Mouse (Mus musculus) midbrain, embryonic 12.5 days (tissue): Measurements from ENCODE around the gene Gm43951. TPM values are rescaled to one million over a fixed set of nuclear protein-coding genes. Genes with fewer than 3 reads are reported as not detected.
A peak's percentile ranks its signal among the peaks of the same experiment; 100 is the strongest.

Experiments used
- ATAC-seq: fragments of 200-750 bp; cut with Nextera tagmentation; 2 replicates; pipeline ENCODE4 v1.8.0; 2017; ENCODE audit warnings: low read depth, moderate TSS enrichment, moderate library complexity; ENCODE audit not compliant: low FRiP score
- H3K27ac ChIP-seq: fragments of 300-500 bp; sonication (generic); replicated peaks from 2 replicates; pipeline ENCODE4 v1.5.1; 2016; ENCODE audit warnings: mild to moderate bottlenecking
- H3K27me3 ChIP-seq: fragments of 300-500 bp; sonication (generic); 2 replicates; pipeline ENCODE4 v1.6.1; 2016; ENCODE audit warnings: mild to moderate bottlenecking
- H3K36me3 ChIP-seq: fragments of 300-500 bp; sonication (generic); 2 replicates; pipeline ENCODE4 v1.6.1; 2016
- H3K4me1 ChIP-seq: fragments of 300-500 bp; sonication (generic); 2 replicates; pipeline ENCODE4 v1.6.1; 2016
- H3K4me2 ChIP-seq: fragments of 300-500 bp; sonication (generic); replicated peaks from 2 replicates; pipeline ENCODE4 v1.6.1; 2016; ENCODE audit warnings: mild to moderate bottlenecking, moderate library complexity
- H3K4me3 ChIP-seq: fragments of 300-500 bp; sonication (generic); 2 replicates; pipeline ENCODE4 v1.5.1; 2016; ENCODE audit warnings: mild to moderate bottlenecking
- H3K9ac ChIP-seq: fragments of 300-500 bp; sonication (generic); replicated peaks from 2 replicates; pipeline ENCODE4 v1.6.1; 2016; ENCODE audit warnings: mild to moderate bottlenecking, moderate library complexity
- H3K9me3 ChIP-seq: fragments of 300-500 bp; sonication (generic); 2 replicates; pipeline ENCODE4 v1.6.1; 2016; ENCODE audit warnings: mild to moderate bottlenecking
- WGBS: fragments of 180-500 bp; shearing (Covaris S2); methylation state at CpG from one replicate; pipeline ENCODE4 v1.1.7; 2016; 5-methylcytosine and 5-hydroxymethylcytosine counted together
- polyA plus RNA-seq: library from polyadenylated mRNA; unstranded; fragments of >200 nt; fragmentation: Nextera tagmentation; extraction: Ambion mirVana; gene quantifications from 2 replicates; pipeline ENCODE4 v1.2.1, GENCODE M21; 2016

Gm43951 gene
- 0.85 and 0.97 TPM in 2 replicates for polyA plus RNA-seq

DNA sequence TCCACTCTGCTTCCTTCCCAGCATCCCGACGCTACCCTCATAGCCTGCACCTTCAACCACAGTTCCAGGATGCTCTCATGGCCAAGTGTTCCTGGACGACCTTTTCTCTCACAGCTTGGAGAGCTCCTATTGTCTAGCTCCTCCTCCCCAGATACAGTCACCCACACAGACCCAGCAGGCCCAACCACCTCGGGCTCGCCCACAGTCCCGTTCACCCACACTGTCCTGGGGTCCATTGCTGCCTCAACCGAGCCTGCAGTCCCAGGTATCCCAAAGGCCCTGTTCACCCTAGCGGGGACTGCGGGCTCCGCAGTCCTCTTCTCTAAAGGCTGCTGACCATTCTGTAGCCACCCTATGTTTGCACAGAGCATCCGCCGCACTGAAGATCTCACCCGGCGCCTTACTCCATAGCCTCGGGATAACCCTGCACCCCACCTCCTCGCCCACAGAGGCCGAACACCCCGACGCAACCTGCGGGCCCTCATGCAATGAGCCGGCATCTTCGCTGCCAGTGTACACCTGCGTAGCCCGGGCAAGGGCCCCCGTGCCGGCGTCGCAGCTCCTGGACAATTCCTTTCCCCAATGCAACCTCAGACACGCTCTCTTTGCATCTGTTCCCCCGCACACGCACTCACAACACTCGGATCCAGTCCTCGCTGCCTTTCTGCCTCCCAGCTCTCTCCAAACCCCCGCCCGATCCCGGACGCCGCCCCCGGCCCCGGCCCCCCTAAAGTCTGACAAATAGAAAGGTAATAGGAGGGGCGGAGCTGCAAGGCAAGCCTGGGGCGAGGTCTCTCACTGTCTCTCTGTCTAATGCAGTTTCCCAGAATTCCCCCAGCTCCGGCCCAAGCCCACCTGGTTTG is at the start of gene Gm43951:
Gm43951 (minus strand) TSS at position 500 of the 863 bp plus-strand sequence.
- peaks cover 42% of the 10 kb centered on the region for H3K4me1 ChIP-seq
- under 1% methylated on average over 43 of the region's 43 CpGs for WGBS
- peak; percentile 50 for ATAC-seq

GRCm38 (mm10) chr11:72256441-72256840 is 49.8 kb upstream of the Gm43951 start:
- Histone ChIP-seq H3K27me3 (no peaks in the 10 kb centered on the region), H3K36me3 (no peaks in the 10 kb centered on the region), H3K4me2 (no peak overlapping the region)

More for the DNA sequence above, at the start of gene Gm43951:
- Histone ChIP-seq H3K4me3 (peak within 1 kb of the TSS; percentile 91), H3K9ac (peak within 1 kb of the TSS; percentile 89), H3K4me2 (peak within 1 kb of the TSS; percentile 92), H3K27ac (peak within 1 kb of the TSS; percentile 66), H3K9me3 (no peaks in the 10 kb centered on the region), H3K27me3 (no peaks in the 10 kb centered on the region), H3K36me3 (peaks cover 28% of the 10 kb centered on the region)

GRCm38 (mm10) chr11:72255629-72256028 is 49.0 kb upstream of the Gm43951 start:
- 96% methylated on average over 4 of the region's 4 CpGs for WGBS
- H3K27ac ChIP-seq = no peak overlapping the region
- H3K4me1 ChIP-seq = no peaks in the 10 kb centered on the region
- H3K4me2 ChIP-seq = no peak overlapping the region
- H3K27me3 ChIP-seq = no peaks in the 10 kb centered on the region
- H3K36me3 ChIP-seq = no peaks in the 10 kb centered on the region
- H3K9ac ChIP-seq = no peak overlapping the region
- H3K9me3 ChIP-seq = no peaks in the 10 kb centered on the region
- no peak overlapping the region for H3K4me3 ChIP-seq
- ATAC-seq = no peak

More at GRCm38 (mm10) chr11:72256441-72256840, 49.8 kb upstream of the Gm43951 start:
- no peaks in the 10 kb centered on the region for H3K9me3 ChIP-seq
- ATAC-seq = no peak
- H3K4me3 ChIP-seq = no peak overlapping the region
- no peak overlapping the region for H3K9ac ChIP-seq
- H3K27ac ChIP-seq = no peak overlapping the region
- H3K4me1 ChIP-seq = no peaks in the 10 kb centered on the region
- 84% methylated on average over 2 of the region's 2 CpGs for WGBS

- Histone ChIP-seq H3K27me3 (no peaks in the 10 kb centered on the region), H3K4me1 (no peaks in the 10 kb centered on the region), H3K9me3 (no peaks in the 10 kb centered on the region), H3K4me3 (no peak overlapping the region), H3K4me2 (no peak overlapping the region), H3K36me3 (no peaks in the 10 kb centered on the region), H3K9ac (no peak overlapping the region), H3K27ac (no peak overlapping the region)
- ATAC-seq = no peak
- whole genome bisulfite sequencing = 81% methylated on average over 8 of the region's 8 CpGs
Observed at GRCm38 (mm10) chr11:72245196-72245753, 38.6 kb upstream of the Gm43951 start.

GRCm38 (mm10) chr11:72240062-72240860 is 33.6 kb upstream of the Gm43951 start:
- no peak overlapping the region for H3K9ac ChIP-seq
- no peaks in the 10 kb centered on the region for H3K36me3 ChIP-seq
- ATAC-seq = no peak
- H3K4me3 ChIP-seq = no peak overlapping the region
- WGBS = 74% methylated on average over 4 of the region's 4 CpGs
- H3K9me3 ChIP-seq = no peaks in the 10 kb centered on the region
- H3K27ac ChIP-seq = no peak overlapping the region
- no peak overlapping the region for H3K4me2 ChIP-seq
- no peaks in the 10 kb centered on the region for H3K4me1 ChIP-seq
- H3K27me3 ChIP-seq = no peaks in the 10 kb centered on the region

DNA sequence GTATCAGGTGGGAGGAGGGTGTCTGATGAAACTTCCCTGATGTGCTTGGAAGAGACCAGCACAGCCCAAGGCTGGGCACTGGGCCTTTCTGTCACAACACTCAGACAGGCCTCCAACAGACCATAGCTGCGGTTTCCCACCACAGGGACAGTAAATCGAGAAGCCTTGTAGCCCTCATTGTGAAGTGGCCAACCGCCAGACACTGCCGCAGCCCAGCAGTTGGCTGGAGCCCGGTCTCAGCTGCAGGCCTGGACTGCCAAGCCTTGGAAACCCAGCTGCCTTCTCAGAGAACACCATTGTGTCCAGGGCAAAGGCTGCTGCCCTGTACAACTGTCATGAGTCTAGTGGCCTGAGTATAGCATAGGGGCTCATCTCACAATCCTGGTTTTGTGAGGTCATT is 27.4 kb upstream of the Gm43951 start:
- no peaks in the 10 kb centered on the region for H3K4me1 ChIP-seq
- no peak for ATAC-seq
- no peaks in the 10 kb centered on the region for H3K27me3 ChIP-seq
- H3K4me3 ChIP-seq = no peak overlapping the region
- H3K4me2 ChIP-seq = no peak overlapping the region
- H3K36me3 ChIP-seq = no peaks in the 10 kb centered on the region
- no peaks in the 10 kb centered on the region for H3K9me3 ChIP-seq
- H3K9ac ChIP-seq = no peak overlapping the region
- 73% methylated on average over 5 of the region's 5 CpGs for WGBS
- H3K27ac ChIP-seq = no peak overlapping the region

GRCm38 (mm10) chr11:72232991-72233390 is 26.4 kb upstream of the Gm43951 start:
- 43% methylated on average over 1 of the region's 1 CpGs for WGBS
- Histone ChIP-seq H3K4me1 (no peaks in the 10 kb centered on the region), H3K27ac (no peak overlapping the region), H3K4me2 (no peak overlapping the region), H3K9ac (no peak overlapping the region), H3K9me3 (no peaks in the 10 kb centered on the region), H3K36me3 (no peaks in the 10 kb centered on the region), H3K27me3 (0 out of 2 replicates have a peak, but pooled peaks cover 5% of the 10 kb centered on the region), H3K4me3 (no peak overlapping the region)
- no peak for ATAC-seq

- no peak overlapping the region for H3K4me2 ChIP-seq
Observed at GRCm38 (mm10) chr11:72232068-72232467, 25.4 kb upstream of the Gm43951 start.

GRCm38 (mm10) chr11:72228513-72228912 is 21.9 kb upstream of the Gm43951 start:
- Histone ChIP-seq H3K27me3 (0 out of 2 replicates have a peak, but pooled peaks cover 5% of the 10 kb centered on the region), H3K36me3 (no peaks in the 10 kb centered on the region), H3K27ac (no peak overlapping the region), H3K4me1 (peaks cover 11% of the 10 kb centered on the region; the same call in 1 of the 2 replicates), H3K9me3 (no peaks in the 10 kb centered on the region), H3K9ac (no peak overlapping the region), H3K4me3 (no peak overlapping the region), H3K4me2 (no peak overlapping the region)
- no peak for ATAC-seq
- 93% methylated on average over 4 of the region's 4 CpGs for WGBS

More at GRCm38 (mm10) chr11:72232068-72232467, 25.4 kb upstream of the Gm43951 start:
- no peak overlapping the region for H3K27ac ChIP-seq
- H3K27me3 ChIP-seq = 0 out of 2 replicates have a peak, but pooled peaks cover 5% of the 10 kb centered on the region
- no peak for ATAC-seq
- 86% methylated on average over 7 of the region's 7 CpGs for WGBS
- no peaks in the 10 kb centered on the region for H3K36me3 ChIP-seq
- no peak overlapping the region for H3K9ac ChIP-seq
- H3K4me3 ChIP-seq = no peak overlapping the region
- no peaks in the 10 kb centered on the region for H3K4me1 ChIP-seq
- H3K9me3 ChIP-seq = no peaks in the 10 kb centered on the region

- 90% methylated on average over 6 of the region's 6 CpGs for WGBS
- H3K9ac ChIP-seq = no peak overlapping the region
Observed at GRCm38 (mm10) chr11:72226901-72227300, 20.3 kb upstream of the Gm43951 start.

DNA sequence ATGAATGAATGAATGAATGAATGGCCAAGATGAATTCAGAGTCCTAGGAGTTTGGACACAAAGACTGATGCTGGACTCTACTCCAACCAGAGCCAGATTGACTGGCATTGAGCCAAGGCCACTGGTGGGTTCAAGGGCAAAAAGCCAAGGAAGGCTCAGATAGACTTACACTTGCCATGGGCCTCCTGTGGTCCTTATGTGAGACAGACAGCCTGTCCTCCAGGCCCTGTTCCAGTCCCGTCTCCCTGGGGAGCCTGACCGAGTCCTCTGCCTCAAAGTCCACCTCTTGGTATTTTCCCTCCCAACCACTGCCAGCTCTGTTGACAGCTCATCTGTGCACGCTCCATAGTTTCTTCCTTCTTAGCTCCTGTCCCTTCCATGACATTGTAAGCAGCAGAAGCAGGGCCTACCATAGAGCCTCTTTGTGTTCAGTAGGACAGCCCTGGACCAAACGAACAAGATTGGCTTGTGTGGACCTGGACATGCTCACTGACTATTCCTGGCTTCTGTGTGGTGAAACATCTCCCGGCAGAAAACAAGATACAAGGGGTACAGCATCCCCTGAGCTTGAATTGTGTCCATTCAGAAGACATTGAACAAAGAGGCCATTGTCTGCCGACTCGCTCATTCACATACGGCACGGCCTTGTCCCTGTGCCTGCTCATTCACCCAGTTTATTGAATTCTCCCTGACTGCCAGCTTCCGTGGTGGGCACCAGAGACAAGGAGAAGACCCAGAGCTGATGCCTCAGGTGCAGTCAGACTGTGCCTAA is 19.6 kb upstream of the Gm43951 start:
- no peak for ATAC-seq
- H3K27ac ChIP-seq = no peak overlapping the region; the same call in 1 of the 2 replicates
- 51% methylated on average over 10 of the region's 10 CpGs for WGBS
- H3K9me3 ChIP-seq = no peaks in the 10 kb centered on the region
- H3K4me2 ChIP-seq = no peak overlapping the region
- H3K9ac ChIP-seq = no peak overlapping the region
- H3K4me1 ChIP-seq = peaks cover 11% of the 10 kb centered on the region; the same call in 1 of the 2 replicates
- 0 out of 2 replicates have a peak, but pooled peaks cover 5% of the 10 kb centered on the region for H3K27me3 ChIP-seq
- H3K36me3 ChIP-seq = no peaks in the 10 kb centered on the region
- H3K4me3 ChIP-seq = no peak overlapping the region

More at GRCm38 (mm10) chr11:72226901-72227300, 20.3 kb upstream of the Gm43951 start:
- Histone ChIP-seq H3K27ac (no peak overlapping the region), H3K4me2 (no peak overlapping the region), H3K9me3 (no peaks in the 10 kb centered on the region), H3K4me3 (no peak overlapping the region), H3K36me3 (no peaks in the 10 kb centered on the region), H3K4me1 (peaks cover 11% of the 10 kb centered on the region; the same call in 1 of the 2 replicates), H3K27me3 (0 out of 2 replicates have a peak, but pooled peaks cover 5% of the 10 kb centered on the region)
- ATAC-seq = no peak
